Mouse (Mus musculus) intestine, embryonic 14.5 days (tissue): Measurements from ENCODE around the gene Sptan1. TPM values are rescaled to one million over a fixed set of nuclear protein-coding genes. Genes with fewer than 3 reads are reported as not detected.
A peak's percentile ranks its signal among the peaks of the same experiment; 100 is the strongest.

ENCODE experiments used
- ATAC-seq: fragments of 200-750 bp; cut with Nextera tagmentation; replicated peaks from 2 replicates; pipeline ENCODE4 v1.8.0; 2017; ENCODE audit warnings: low read depth, moderate number of reproducible peaks, moderate TSS enrichment, moderate library complexity; ENCODE audit not compliant: low FRiP score, low TSS enrichment
- DNase-seq: peaks from one replicate; pipeline ENCODE4 v3.0.0-alpha.2; 2018; ENCODE audit warnings: low spot score
- H3K27ac ChIP-seq: fragments of 300-500 bp; sonication (generic); 2 replicates; pipeline ENCODE4 v1.5.1; 2014; ENCODE audit warnings: low read depth, mild to moderate bottlenecking, control low read depth
- H3K27me3 ChIP-seq: fragments of 300-500 bp; sonication (generic); replicated peaks from 2 replicates; pipeline ENCODE4 v1.6.1; 2014; ENCODE audit warnings: low read length, control low read depth; ENCODE audit not compliant: control insufficient read depth, insufficient read depth
- H3K36me3 ChIP-seq: fragments of 300-500 bp; sonication (generic); 2 replicates; pipeline ENCODE4 v1.6.1; 2014; ENCODE audit warnings: low read length, control low read depth; ENCODE audit not compliant: control insufficient read depth, insufficient read depth
- H3K4me1 ChIP-seq: fragments of 300-500 bp; sonication (generic); replicated peaks from 2 replicates; pipeline ENCODE4 v1.6.1; 2014; ENCODE audit warnings: low read length, control low read depth, mixed read lengths; ENCODE audit not compliant: control insufficient read depth, insufficient read depth
- H3K4me2 ChIP-seq: fragments of 300-500 bp; sonication (generic); 2 replicates; pipeline ENCODE4 v1.6.1; 2014; ENCODE audit warnings: low read length
- H3K4me3 ChIP-seq: fragments of 300-500 bp; sonication (generic); 2 replicates; pipeline ENCODE4 v1.5.1; 2014; ENCODE audit warnings: low read depth, low read length, control low read depth, mixed read lengths
- H3K9ac ChIP-seq: fragments of 300-500 bp; sonication (generic); 2 replicates; pipeline ENCODE4 v1.6.1; 2014; ENCODE audit warnings: mild to moderate bottlenecking, low read length
- H3K9me3 ChIP-seq: fragments of 300-500 bp; sonication (generic); 2 replicates; pipeline ENCODE4 v1.6.1; 2016; ENCODE audit warnings: low read length, control low read depth; ENCODE audit not compliant: control insufficient read depth
- WGBS: fragments of 180-500 bp; shearing (Covaris S2); extraction: QIAGEN DNeasy Blood & Tissue Kit; methylation state at CpG from one replicate; pipeline ENCODE4 v1.1.7; 2014; 5-methylcytosine and 5-hydroxymethylcytosine counted together
- polyA plus RNA-seq: library from polyadenylated mRNA; unstranded; fragments of >200 nt; fragmentation: Nextera tagmentation; extraction: Ambion mirVana; gene quantifications from 2 replicates; pipeline ENCODE4 v1.2.1, GENCODE M21; 2014

Sptan1 gene
- polyA plus RNA-seq, 1 experiment from 2014 or later = 131 TPM

DNA sequence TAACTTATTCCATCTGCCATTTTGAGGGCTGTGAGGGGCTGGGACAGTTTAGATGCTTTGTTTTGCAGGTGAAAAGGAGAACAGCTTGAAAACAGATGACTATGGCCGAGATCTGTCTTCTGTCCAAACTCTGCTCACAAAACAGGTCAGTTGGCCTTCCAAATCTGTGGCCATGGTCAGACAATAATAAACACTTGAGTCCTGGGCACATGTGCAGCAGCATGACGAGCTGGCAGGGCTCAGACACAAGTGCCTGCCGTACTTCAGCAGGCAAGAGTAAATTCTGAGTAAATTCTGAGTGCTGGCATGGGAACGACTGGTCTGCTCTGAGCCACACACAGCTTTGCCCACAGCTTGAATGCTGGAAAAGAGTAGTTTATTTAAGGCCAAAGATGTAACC lies 60.1 kb downstream of the Sptan1 start:
- peaks cover 100% of the 10 kb centered on the region for H3K36me3 ChIP-seq
- H3K9ac ChIP-seq = no peak overlapping the region
- H3K27ac ChIP-seq = no peak overlapping the region
- no peak overlapping the region for H3K4me2 ChIP-seq
- ATAC-seq (no peak), DNase-seq (no peak)
- WGBS = 87% methylated on average over 4 of the region's 4 CpGs
- H3K4me3 ChIP-seq = no peak overlapping the region
- H3K9me3 ChIP-seq = no peaks in the 10 kb centered on the region
- no peaks in the 10 kb centered on the region for H3K27me3 ChIP-seq
- no peaks in the 10 kb centered on the region for H3K4me1 ChIP-seq

DNA sequence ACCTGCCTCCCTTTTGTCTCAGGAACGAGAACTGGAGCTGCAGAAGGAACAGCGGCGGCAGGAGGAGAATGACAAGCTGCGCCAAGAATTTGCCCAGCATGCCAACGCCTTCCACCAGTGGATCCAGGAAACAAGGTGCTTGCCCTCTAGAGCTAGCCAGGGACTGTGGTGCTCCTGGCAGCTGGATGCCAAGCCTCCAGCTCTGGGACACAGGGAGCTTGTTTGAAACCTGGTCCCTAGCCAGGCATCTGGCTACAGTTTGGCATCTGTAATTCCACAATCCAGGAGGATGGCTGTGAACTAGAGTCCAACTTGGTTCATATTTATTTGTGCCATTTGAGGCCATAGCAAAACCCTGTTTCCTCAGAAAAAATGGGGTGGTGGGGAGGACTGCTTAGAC lies 61.6 kb downstream of the Sptan1 start:
- H3K36me3 ChIP-seq = peaks cover 99% of the 10 kb centered on the region
- no peaks in the 10 kb centered on the region for H3K27me3 ChIP-seq
- 93% methylated on average over 5 of the region's 5 CpGs for WGBS
- no peak overlapping the region for H3K9ac ChIP-seq
- ATAC-seq = no peak
- H3K4me2 ChIP-seq = no peak overlapping the region
- H3K4me1 ChIP-seq = no peaks in the 10 kb centered on the region
- no peak for DNase-seq
- H3K27ac ChIP-seq = no peak overlapping the region
- no peaks in the 10 kb centered on the region for H3K9me3 ChIP-seq
- H3K4me3 ChIP-seq = no peak overlapping the region

- H3K36me3 ChIP-seq = peaks cover 65% of the 10 kb centered on the region
- no peak overlapping the region for H3K4me3 ChIP-seq
- no peak overlapping the region for H3K4me2 ChIP-seq
- 56% methylated on average over 11 of the region's 11 CpGs for WGBS
- H3K27me3 ChIP-seq = no peaks in the 10 kb centered on the region
- H3K9me3 ChIP-seq = no peaks in the 10 kb centered on the region
- 0 out of 2 replicates have a peak, but pooled peaks have one; percentile 17 for ATAC-seq
- H3K27ac ChIP-seq = no peak overlapping the region
- no peak for DNase-seq
- no peaks in the 10 kb centered on the region for H3K4me1 ChIP-seq
- H3K9ac ChIP-seq = no peak overlapping the region
Observed at GRCm38 (mm10) chr2:30032244-30032846, 67.0 kb downstream of the Sptan1 start.

DNA sequence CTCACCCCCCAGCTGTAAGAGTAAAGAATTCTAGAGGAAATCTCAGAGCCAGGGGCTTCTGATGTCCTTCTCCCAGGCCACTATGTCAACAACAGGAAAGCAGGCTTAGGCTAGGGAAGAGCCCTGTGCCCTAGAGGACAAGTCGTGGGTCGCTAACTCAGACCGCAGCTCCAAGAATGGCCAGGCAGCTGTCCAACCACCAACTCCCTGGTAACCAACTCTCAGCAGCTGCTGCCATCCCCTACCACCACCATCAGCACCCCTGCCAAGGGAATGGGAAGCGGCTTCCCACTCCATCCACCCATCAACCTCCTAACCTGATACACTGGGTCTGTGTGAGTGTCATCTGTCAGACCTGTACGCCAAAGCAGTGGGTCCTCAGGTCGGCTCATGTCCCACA lies 67.6 kb downstream of the Sptan1 start:
- no peaks in the 10 kb centered on the region for H3K27me3 ChIP-seq
- H3K4me3 ChIP-seq = no peak overlapping the region
- peaks cover 65% of the 10 kb centered on the region for H3K36me3 ChIP-seq
- H3K4me1 ChIP-seq = no peaks in the 10 kb centered on the region
- no peaks in the 10 kb centered on the region for H3K9me3 ChIP-seq
- ATAC-seq = no peak
- WGBS = 75% methylated on average over 6 of the region's 6 CpGs
- no peak overlapping the region for H3K27ac ChIP-seq
- H3K9ac ChIP-seq = no peak overlapping the region
- no peak overlapping the region for H3K4me2 ChIP-seq
- DNase-seq = no peak

- H3K4me1 ChIP-seq = no peaks in the 10 kb centered on the region
- H3K4me3 ChIP-seq = no peak overlapping the region
- ATAC-seq = no peak
Observed at GRCm38 (mm10) chr2:30037762-30038161, 72.4 kb downstream of the Sptan1 start.

DNA sequence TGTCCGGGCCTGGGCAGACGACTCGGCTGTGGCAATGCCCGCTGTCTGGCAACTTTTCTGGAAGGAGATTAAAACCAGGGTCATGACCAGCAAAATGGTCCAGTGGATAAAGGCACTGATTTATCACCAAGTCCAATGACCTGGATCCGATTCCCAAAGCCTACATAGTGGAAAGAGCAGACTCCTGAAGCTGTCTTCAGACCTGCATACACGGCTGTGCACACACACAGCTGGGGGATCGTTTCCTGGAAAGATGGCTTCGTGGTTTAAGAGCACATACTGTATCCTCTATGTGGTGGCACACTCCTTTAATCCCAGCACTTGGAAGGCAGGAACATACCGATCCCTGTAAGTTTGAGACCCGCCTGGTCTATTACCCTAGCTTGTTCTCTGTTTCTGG lies 73.0 kb downstream of the Sptan1 start:
- no peak overlapping the region for H3K9ac ChIP-seq
- H3K4me3 ChIP-seq = no peak overlapping the region
- DNase-seq (no peak), ATAC-seq (no peak)
- no peaks in the 10 kb centered on the region for H3K4me1 ChIP-seq
- H3K27me3 ChIP-seq = no peaks in the 10 kb centered on the region
- H3K27ac ChIP-seq = no peak overlapping the region
- H3K4me2 ChIP-seq = no peak overlapping the region
- no peaks in the 10 kb centered on the region for H3K9me3 ChIP-seq
- WGBS = 93% methylated on average over 10 of the region's 10 CpGs
- H3K36me3 ChIP-seq = peaks cover 18% of the 10 kb centered on the region

More at GRCm38 (mm10) chr2:30037762-30038161, 72.4 kb downstream of the Sptan1 start:
- DNase-seq = no peak
- Histone ChIP-seq H3K27ac (no peak overlapping the region), H3K9me3 (no peaks in the 10 kb centered on the region), H3K4me2 (no peak overlapping the region), H3K36me3 (peaks cover 21% of the 10 kb centered on the region), H3K27me3 (no peaks in the 10 kb centered on the region), H3K9ac (no peak overlapping the region)
- 85% methylated on average over 2 of the region's 2 CpGs for WGBS

DNA sequence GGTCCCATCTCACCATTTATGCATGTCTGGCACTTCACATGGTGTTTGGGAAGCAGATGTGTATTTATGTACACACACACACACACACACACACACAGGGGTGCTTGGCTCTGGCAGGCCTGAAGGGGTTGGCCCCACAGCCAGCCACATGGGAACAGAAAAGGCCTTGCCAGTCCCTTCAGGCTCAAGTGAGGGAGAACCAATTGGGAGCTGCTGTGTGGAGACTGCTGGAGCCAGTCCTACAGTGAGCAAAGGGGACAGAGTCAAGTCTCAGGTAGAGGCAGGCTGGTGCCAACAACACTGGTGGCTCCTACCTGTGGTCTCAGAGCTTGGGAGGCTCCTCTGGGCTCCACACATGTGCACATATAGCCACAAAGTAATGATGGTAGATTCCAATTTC lies 74.3 kb downstream of the Sptan1 start:
- no peak overlapping the region for H3K9ac ChIP-seq
- no peaks in the 10 kb centered on the region for H3K9me3 ChIP-seq
- no peak overlapping the region for H3K27ac ChIP-seq
- H3K36me3 ChIP-seq = peaks cover 18% of the 10 kb centered on the region; the same call in 1 of the 2 replicates
- no peak overlapping the region for H3K4me2 ChIP-seq
- ATAC-seq (no peak), DNase-seq (no peak)
- H3K4me3 ChIP-seq = no peak overlapping the region
- no peaks in the 10 kb centered on the region for H3K4me1 ChIP-seq
- H3K27me3 ChIP-seq = no peaks in the 10 kb centered on the region

GRCm38 (mm10) chr2:30042445-30042844 lies 77.1 kb downstream of the Sptan1 start:
- no peak overlapping the region for H3K4me2 ChIP-seq
- ATAC-seq (0 out of 2 replicates have a peak, but pooled peaks have one; percentile 38), DNase-seq (peak; percentile 89)
- H3K9me3 ChIP-seq = no peaks in the 10 kb centered on the region
- no peaks in the 10 kb centered on the region for H3K27me3 ChIP-seq
- no peaks in the 10 kb centered on the region for H3K4me1 ChIP-seq
- no peak overlapping the region for H3K4me3 ChIP-seq
- H3K36me3 ChIP-seq = peaks cover 14% of the 10 kb centered on the region
- no peak overlapping the region for H3K27ac ChIP-seq
- WGBS = 9% methylated on average over 4 of the region's 4 CpGs
- no peak overlapping the region for H3K9ac ChIP-seq

DNA sequence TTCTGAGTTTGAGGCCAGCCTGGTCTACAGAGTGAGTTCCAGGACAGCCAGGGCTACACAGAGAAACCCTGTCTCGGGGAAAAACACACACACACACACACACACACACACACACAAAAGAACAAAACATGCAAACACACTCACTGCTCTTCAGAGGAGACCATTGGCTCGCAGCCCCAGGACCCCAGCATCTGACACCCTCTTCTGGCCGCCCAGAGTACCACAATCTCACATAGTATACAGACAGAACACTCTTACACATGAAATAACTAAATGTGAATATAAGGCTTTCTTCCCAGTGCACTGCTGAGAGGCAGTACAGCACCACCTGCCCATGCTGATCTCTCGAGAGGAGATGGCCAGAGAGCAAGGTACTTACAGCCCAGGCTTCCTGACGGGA lies 79.2 kb downstream of the Sptan1 start:
- no peak overlapping the region for H3K27ac ChIP-seq
- H3K9me3 ChIP-seq = no peaks in the 10 kb centered on the region
- no peak for ATAC-seq
- no peak for DNase-seq
- 89% methylated on average over 5 of the region's 5 CpGs for WGBS
- H3K4me2 ChIP-seq = no peak overlapping the region
- no peak overlapping the region for H3K4me3 ChIP-seq
- no peaks in the 10 kb centered on the region for H3K27me3 ChIP-seq
- H3K4me1 ChIP-seq = no peaks in the 10 kb centered on the region; the same call in 1 of the 2 replicates
- peaks cover 7% of the 10 kb centered on the region; the same call in 1 of the 2 replicates for H3K36me3 ChIP-seq
- H3K9ac ChIP-seq = no peak overlapping the region
